Mouse (Mus musculus) spleen, adult 2 months (tissue): ENCODE data around the gene Vps36. TPM values are rescaled to one million over a fixed set of nuclear protein-coding genes. Genes with fewer than 3 reads are reported as not detected.

ENCODE experiments used
- DNase-seq, 2 experiments: peaks; one replicate each; pipeline versions ENCODE4 v3.0.0 to v3.0.0-alpha.2; 2012 to 2021; ENCODE audit warnings: low spot score in 2 of 2, low read depth in 1 of 2
- H3K27ac ChIP-seq: fragments of 200-500 bp; 2 replicates; pipeline ENCODE4 v1.5.1; 2012; ENCODE audit warnings: low read length, inconsistent platforms; ENCODE audit not compliant: insufficient read depth
- H3K27me3 ChIP-seq: fragments of 200-500 bp; 2 replicates; pipeline ENCODE4 v1.6.1; 2012; ENCODE audit warnings: mild to moderate bottlenecking, moderate library complexity, low read length, inconsistent platforms; ENCODE audit not compliant: control insufficient read depth, insufficient read depth
- H3K36me3 ChIP-seq: fragments of 200-500 bp; 2 replicates; pipeline ENCODE4 v1.6.1; 2012; ENCODE audit warnings: mild to moderate bottlenecking, low read length, inconsistent platforms; ENCODE audit not compliant: control insufficient read depth, insufficient read depth
- H3K4me1 ChIP-seq: fragments of 200-500 bp; 2 replicates; pipeline ENCODE4 v1.6.1; 2011; ENCODE audit warnings: inconsistent platforms; ENCODE audit not compliant: control insufficient read depth, insufficient read depth, insufficient read length
- H3K4me3 ChIP-seq: fragments of 200-500 bp; 2 replicates; pipeline ENCODE4 v1.5.1; 2011; ENCODE audit warnings: mild to moderate bottlenecking, inconsistent platforms; ENCODE audit not compliant: insufficient read depth, insufficient read length; ENCODE audit errors: extremely low read depth
- CTCF ChIP-seq: fragments of 200-500 bp; IDR thresholded peaks from 2 replicates; pipeline ENCODE4 v1.5.1; 2011; ENCODE audit warnings: mild to moderate bottlenecking, inconsistent platforms; ENCODE audit not compliant: insufficient read depth, insufficient read length, insufficient replicate concordance; ENCODE audit errors: extremely low read depth
- POLR2A ChIP-seq: fragments of 200-500 bp; IDR thresholded peaks from 2 replicates; pipeline ENCODE4 v1.6.1; 2011; ENCODE audit warnings: low read depth, low read length, inconsistent platforms
- WGBS: fragments of 180-500 bp; shearing (Covaris S2); methylation state at CpG from one replicate; pipeline ENCODE4 v1.1.7; 2018; 5-methylcytosine and 5-hydroxymethylcytosine counted together
- polyA plus RNA-seq: library from polyadenylated mRNA; depleted of rRNA; stranded (reverse); fragments of >200 nt; gene quantifications from 2 replicates; pipeline ENCODE4 v1.2.3, GENCODE M21; 2012

The Vps36 gene
- polyA plus RNA-seq, 1 experiment = 5.2 TPM

GRCm38 (mm10) chr8:22207535-22207934 is 14.9 kb downstream of the Vps36 start:
- DNase-seq = no peak
- H3K27ac ChIP-seq = no peak overlapping the region
- H3K27me3 ChIP-seq = no peaks in the 10 kb centered on the region
- H3K4me3 ChIP-seq = no peak overlapping the region
- 43% methylated on average over 4 of the region's 4 CpGs for WGBS
- no peaks in the 10 kb centered on the region for H3K4me1 ChIP-seq
- TF ChIP-seq CTCF (no peak), POLR2A (no peak)
- H3K36me3 ChIP-seq = peaks cover 21% of the 10 kb centered on the region

GRCm38 (mm10) chr8:22209012-22209411 is 16.4 kb downstream of the Vps36 start:
- no peaks in the 10 kb centered on the region for H3K4me1 ChIP-seq
- TF ChIP-seq POLR2A (no peak), CTCF (no peak)
- DNase-seq = no peak
- H3K4me3 ChIP-seq = no peak overlapping the region
- H3K27me3 ChIP-seq = no peaks in the 10 kb centered on the region
- 48% methylated on average over 5 of the region's 5 CpGs for WGBS
- H3K27ac ChIP-seq = no peak overlapping the region
- peaks cover 22% of the 10 kb centered on the region for H3K36me3 ChIP-seq

GRCm38 (mm10) chr8:22214826-22215225 is 22.2 kb downstream of the Vps36 start:
- H3K36me3 ChIP-seq = peaks cover 20% of the 10 kb centered on the region
- H3K4me3 ChIP-seq = no peak overlapping the region
- DNase-seq = no peak
- no peaks in the 10 kb centered on the region for H3K4me1 ChIP-seq
- no peak overlapping the region for H3K27ac ChIP-seq
- 92% methylated on average over 10 of the region's 10 CpGs for WGBS
- no peaks in the 10 kb centered on the region for H3K27me3 ChIP-seq
- no peak for TF ChIP-seq CTCF
- no peak for TF ChIP-seq POLR2A

- Histone ChIP-seq H3K4me1 (peaks cover 11% of the 10 kb centered on the region), H3K4me3 (no peak overlapping the region), H3K36me3 (no peaks in the 10 kb centered on the region), H3K27me3 (no peaks in the 10 kb centered on the region), H3K27ac (no peak overlapping the region)
- WGBS = 48% methylated on average over 8 of the region's 8 CpGs
- TF ChIP-seq CTCF = no peak
- DNase-seq = no peak
Measured at GRCm38 (mm10) chr8:22226361-22226760, 33.8 kb downstream of the Vps36 start.

- Histone ChIP-seq H3K4me3 (peak within 1 kb of the TSS; percentile 65), H3K4me1 (peaks cover 11% of the 10 kb centered on the region), H3K27ac (no peak within 1 kb of the TSS), H3K27me3 (no peaks in the 10 kb centered on the region), H3K36me3 (no peaks in the 10 kb centered on the region)
- DNase-seq = peak in 1 of 2 experiments; percentile 19
- under 1% methylated on average over 39 of the region's 39 CpGs for WGBS
- TF ChIP-seq POLR2A = no peak
- TF ChIP-seq CTCF = no peak
Measured at GRCm38 (mm10) chr8:22227061-22227877, 34.7 kb downstream of the Vps36 start, which contains the start of gene Thsd1. Gene Thsd1 (plus strand): TSS chr8:22227313.

- 8% methylated on average over 7 of the region's 7 CpGs for WGBS
- Histone ChIP-seq H3K4me3 (peak overlapping the region; percentile 12; the same call in 1 of the 2 replicates), H3K27ac (no peak overlapping the region), H3K4me1 (peaks cover 11% of the 10 kb centered on the region), H3K36me3 (no peaks in the 10 kb centered on the region), H3K27me3 (no peaks in the 10 kb centered on the region)
- no peak for DNase-seq
- TF ChIP-seq CTCF = no peak
- no peak for TF ChIP-seq POLR2A
Measured at GRCm38 (mm10) chr8:22228621-22229020, 36.0 kb downstream of the Vps36 start.

GRCm38 (mm10) chr8:22242986-22243385 is 50.4 kb downstream of the Vps36 start:
- no peaks in the 10 kb centered on the region for H3K4me1 ChIP-seq
- H3K27ac ChIP-seq = no peak overlapping the region
- no peaks in the 10 kb centered on the region for H3K36me3 ChIP-seq
- WGBS = 96% methylated on average over 9 of the region's 9 CpGs
- DNase-seq = no peak
- no peak for TF ChIP-seq CTCF
- no peak for TF ChIP-seq POLR2A
- H3K27me3 ChIP-seq = no peaks in the 10 kb centered on the region
- no peak overlapping the region for H3K4me3 ChIP-seq
